Mouse (Mus musculus): ENCODE results near the gene Anxa4.

DNA sequence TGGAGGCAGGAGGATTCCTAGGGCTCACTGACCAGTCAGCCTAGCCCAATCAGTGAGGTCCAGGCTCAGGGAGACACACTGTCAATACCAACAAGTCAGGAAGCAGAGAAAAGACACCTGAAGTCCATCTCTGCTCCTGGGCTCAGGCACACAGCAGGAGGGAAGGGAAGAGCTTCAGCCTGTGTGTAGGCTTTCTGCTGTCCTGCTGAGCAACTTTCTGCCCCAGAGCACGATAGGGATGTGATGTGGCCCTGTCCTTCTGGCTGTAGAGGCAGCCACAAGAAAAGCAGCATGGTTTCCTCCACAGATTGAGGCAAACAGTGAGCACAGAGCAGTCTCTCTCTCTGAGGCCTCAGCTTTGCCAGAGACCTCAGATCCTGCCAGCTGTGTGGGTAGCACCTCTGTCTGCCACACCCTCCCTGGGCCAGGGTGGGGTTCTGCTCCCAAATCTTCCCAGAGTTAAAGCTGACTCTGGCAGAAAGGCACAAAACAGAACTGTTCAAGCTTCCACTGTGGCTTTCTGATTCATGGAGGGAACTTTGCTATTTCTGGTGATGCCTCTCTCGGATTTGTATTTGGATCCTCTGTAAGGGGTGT, 11.9 kb downstream of the Anxa4 start:
- no peak for TF ChIP-seq CTCF (IDR thresholded peaks at IDR 0.05; ENCODE audit: borderline replicate concordance, control insufficient read depth, extremely low read depth, insufficient read depth, low read length, poor library complexity)
- TF ChIP-seq POLR2A (IDR thresholded peaks at IDR 0.05; ENCODE audit: control insufficient read depth, extremely low read depth, insufficient read depth, low read length, poor library complexity), result no peak

All from thymus, adult 2 months (tissue).